Mouse (Mus musculus) small intestine, adult 2 months (tissue): ENCODE data around the gene Cdh7. TPM values are rescaled to one million over a fixed set of nuclear protein-coding genes. Genes with fewer than 3 reads are reported as not detected.

ENCODE experiments used
- H3K27ac ChIP-seq: fragments of 200-500 bp; 2 replicates; pipeline ENCODE4 v1.5.1; 2012; ENCODE audit warnings: low read depth, low read length, control low read depth, inconsistent platforms; ENCODE audit not compliant: insufficient read depth
- H3K27me3 ChIP-seq: fragments of 200-500 bp; 2 replicates; pipeline ENCODE4 v1.6.1; 2012; ENCODE audit warnings: mild to moderate bottlenecking, moderate library complexity, low read length, inconsistent platforms; ENCODE audit not compliant: control insufficient read depth, insufficient read depth
- H3K36me3 ChIP-seq: fragments of 200-500 bp; 2 replicates; pipeline ENCODE4 v1.6.1; 2012; ENCODE audit warnings: mild to moderate bottlenecking, low read length, control low read depth, inconsistent platforms; ENCODE audit not compliant: control insufficient read depth, insufficient read depth
- H3K4me1 ChIP-seq: fragments of 200-500 bp; 2 replicates; pipeline ENCODE4 v1.6.1; 2012; ENCODE audit warnings: low read length, inconsistent platforms, mixed read lengths; ENCODE audit not compliant: control insufficient read depth, insufficient read depth, insufficient read length
- H3K4me3 ChIP-seq: fragments of 200-500 bp; 2 replicates; pipeline ENCODE4 v1.5.1; 2012; ENCODE audit warnings: low read depth, mild to moderate bottlenecking, control low read depth, inconsistent platforms, low read length, moderate library complexity
- CTCF ChIP-seq: fragments of 200-500 bp; IDR thresholded peaks from 2 replicates; pipeline ENCODE4 v1.5.1; 2012; ENCODE audit warnings: low read depth, mild to moderate bottlenecking, control low read depth, inconsistent platforms, low read length, moderate library complexity, mixed read lengths; ENCODE audit not compliant: insufficient replicate concordance, insufficient read length; ENCODE audit errors: extremely low read depth
- POLR2A ChIP-seq: fragments of 200-500 bp; IDR thresholded peaks from 2 replicates; pipeline ENCODE4 v1.6.1; 2012; ENCODE audit warnings: low read depth, mild to moderate bottlenecking, control low read depth, inconsistent platforms, low read length, moderate library complexity
- WGBS: fragments of 180-500 bp; shearing (Covaris S2); methylation state at CpG from one replicate; pipeline ENCODE4 v1.1.7; 2018; 5-methylcytosine and 5-hydroxymethylcytosine counted together
- polyA plus RNA-seq: library from polyadenylated mRNA; depleted of rRNA; stranded (reverse); fragments of >200 nt; gene quantifications from 2 replicates; pipeline ENCODE4 v1.2.3, GENCODE M21; 2012; rRNA removed

Cdh7 gene
- not detected in 2 replicates for polyA plus RNA-seq

DNA sequence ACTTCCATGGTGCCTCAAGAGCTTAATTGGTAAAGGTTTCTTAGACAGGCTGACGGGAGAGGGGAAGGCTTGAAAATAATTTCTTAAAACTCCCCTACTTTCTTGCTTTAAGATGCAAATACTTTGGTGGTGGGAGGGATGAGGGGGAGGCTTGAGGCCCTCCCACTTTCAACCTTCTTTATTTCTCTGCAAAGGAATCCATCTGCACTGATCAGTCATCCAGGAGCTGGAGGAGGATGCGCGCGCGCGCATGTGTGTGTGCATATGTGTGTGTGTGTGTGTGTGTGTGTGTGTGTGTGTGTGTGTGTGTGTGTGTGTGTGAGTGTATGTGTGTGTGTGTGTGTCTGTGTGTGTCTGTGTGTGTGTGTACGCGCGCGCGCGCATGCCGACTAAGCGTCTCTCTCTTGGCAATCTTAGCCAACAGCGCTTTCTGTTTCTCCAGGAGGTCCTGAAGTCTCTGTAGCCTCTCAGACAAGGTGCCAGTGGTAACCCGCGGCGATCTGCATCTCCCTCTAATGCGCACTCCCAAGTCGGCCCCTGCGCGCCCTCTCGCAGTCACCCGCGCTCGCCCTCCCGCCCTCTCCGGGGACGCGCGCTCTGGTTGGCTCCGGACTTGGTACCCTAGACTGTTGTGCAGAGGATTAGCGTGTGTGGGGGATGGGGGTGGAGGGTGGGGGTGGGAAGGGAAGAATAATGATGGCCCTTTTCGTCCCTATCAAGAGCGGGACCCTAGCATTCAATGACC lies at the start of gene Cdh7:
Gene Cdh7, plus strand, starts transcription at position 368 of the 745 bp plus-strand sequence.
- TF ChIP-seq POLR2A (no peak), CTCF (no peak)
- WGBS: 11% methylated on average over 35 of the region's 35 CpGs
- no peak within 1 kb of the TSS for H3K4me3 ChIP-seq
- H3K27me3 ChIP-seq: no peaks in the 10 kb centered on the region
- H3K4me1 ChIP-seq: no peaks in the 10 kb centered on the region
- H3K36me3 ChIP-seq: no peaks in the 10 kb centered on the region
- no peak within 1 kb of the TSS for H3K27ac ChIP-seq

DNA sequence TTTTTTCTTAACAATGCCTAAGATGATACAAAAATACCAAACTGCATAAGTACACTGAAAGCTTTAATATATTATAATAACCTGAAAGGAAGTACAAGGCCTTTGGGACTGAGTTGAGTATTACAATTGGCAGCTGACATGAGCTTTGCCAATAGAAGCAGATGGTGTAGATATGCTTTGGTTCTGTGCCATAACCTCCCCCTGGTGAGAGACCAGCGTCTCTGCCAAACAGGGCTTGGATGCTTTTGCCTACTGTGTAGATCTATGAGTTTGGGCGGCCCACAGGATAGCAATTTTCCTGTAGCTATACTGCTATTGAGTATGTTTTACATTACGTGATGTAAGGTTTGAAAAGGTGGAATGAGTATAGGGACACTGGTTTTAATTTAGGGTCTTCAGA lies 49.6 kb upstream of the Cdh7 start:
- no peak overlapping the region for H3K27ac ChIP-seq

DNA sequence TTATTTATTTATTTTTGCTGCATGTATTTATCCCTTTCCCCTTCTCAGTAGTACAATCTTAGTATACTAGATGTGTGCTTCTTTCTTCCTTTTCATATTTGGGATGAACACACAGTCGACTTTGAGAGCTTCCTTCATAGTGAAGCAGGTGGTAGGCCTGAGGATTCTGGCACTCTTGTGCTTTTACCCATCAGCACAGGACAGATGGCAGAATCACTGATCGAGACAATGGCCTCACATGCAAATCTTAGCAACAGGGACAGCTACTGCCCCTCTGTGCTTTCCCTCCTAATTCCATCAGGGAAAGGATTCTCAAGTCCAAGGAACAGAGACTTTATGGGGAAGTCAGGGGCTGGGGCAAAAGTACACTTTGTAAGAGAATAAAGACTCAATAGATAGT lies 33.7 kb upstream of the Cdh7 start:
- Histone ChIP-seq H3K27ac (no peak overlapping the region), H3K36me3 (no peaks in the 10 kb centered on the region), H3K4me1 (no peaks in the 10 kb centered on the region), H3K27me3 (no peaks in the 10 kb centered on the region), H3K4me3 (no peak overlapping the region)
- 66% methylated on average over 2 of the region's 2 CpGs for WGBS
- TF ChIP-seq CTCF (no peak), POLR2A (no peak)

More for the DNA sequence above, 49.6 kb upstream of the Cdh7 start:
- WGBS: 81% methylated on average over 3 of the region's 3 CpGs
- Histone ChIP-seq H3K36me3 (no peaks in the 10 kb centered on the region), H3K4me3 (no peak overlapping the region), H3K4me1 (no peaks in the 10 kb centered on the region), H3K27me3 (no peaks in the 10 kb centered on the region)
- no peak for TF ChIP-seq CTCF

DNA sequence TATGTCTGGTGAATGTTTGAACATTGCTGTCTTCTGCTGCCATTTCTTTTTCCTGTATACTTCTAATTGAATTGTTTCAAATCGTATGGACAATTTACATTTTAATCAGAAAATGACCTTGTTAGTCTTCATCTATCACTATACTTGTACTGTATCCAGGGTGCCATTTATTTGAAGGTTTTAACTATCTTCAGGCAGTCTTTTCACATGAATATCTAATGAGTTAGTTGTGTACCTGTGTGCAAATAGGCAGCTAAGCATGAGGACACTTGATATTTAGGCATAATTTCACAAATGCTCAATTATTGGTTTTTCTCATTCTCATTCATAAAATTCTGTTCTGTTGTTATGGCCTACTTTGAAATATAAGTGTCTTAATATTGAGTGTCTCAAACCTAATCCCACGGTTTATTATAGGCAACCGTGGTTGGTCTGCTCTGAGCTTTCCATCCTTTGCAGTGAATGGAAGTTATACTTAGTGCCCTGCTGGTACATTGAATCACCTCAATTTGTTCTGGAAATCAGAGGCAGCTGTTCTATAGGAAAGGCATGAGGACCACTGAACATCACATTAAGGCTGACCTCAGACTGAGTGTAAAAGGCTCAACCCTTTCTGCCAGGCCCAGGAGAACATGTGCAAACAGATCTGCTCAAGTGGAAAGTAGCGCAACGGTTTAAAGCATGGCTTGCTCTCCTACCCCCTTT lies 10.4 kb upstream of the Cdh7 start:
- 79% methylated on average over 5 of the region's 5 CpGs for WGBS
- H3K4me3 ChIP-seq: no peak overlapping the region
- no peaks in the 10 kb centered on the region for H3K27me3 ChIP-seq
- no peak overlapping the region for H3K27ac ChIP-seq
- TF ChIP-seq POLR2A (no peak), CTCF (no peak)
- H3K36me3 ChIP-seq: no peaks in the 10 kb centered on the region
- no peaks in the 10 kb centered on the region for H3K4me1 ChIP-seq

DNA sequence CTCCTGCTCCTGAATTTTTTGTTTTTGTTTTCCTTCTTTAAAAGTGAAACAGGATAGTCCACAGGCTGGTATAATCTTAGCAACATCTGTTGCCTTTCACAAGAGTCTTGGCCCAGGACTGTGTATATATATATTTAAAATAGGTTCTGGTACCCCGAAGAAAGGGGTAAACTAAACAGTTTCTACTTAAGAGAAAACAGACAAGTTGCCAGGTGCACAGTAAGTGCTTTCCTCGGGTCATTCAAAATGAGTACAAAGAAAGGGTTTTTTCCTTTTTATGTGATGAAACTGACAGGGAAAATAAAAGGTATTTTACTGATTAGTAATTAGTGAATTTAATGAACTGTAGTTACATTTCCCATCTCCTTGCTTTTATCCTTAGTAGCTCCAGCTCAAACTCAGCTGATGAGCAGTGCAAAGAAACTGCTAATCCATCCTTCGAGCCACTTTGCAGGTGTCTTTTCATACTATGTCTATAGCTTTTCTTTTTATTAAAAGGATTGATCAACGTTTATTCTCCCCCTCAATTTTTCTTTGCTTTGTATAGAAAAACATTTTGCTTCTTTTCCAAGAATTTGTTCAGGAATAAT lies 9.7 kb upstream of the Cdh7 start:
- no peaks in the 10 kb centered on the region for H3K4me1 ChIP-seq
- no peak overlapping the region for H3K4me3 ChIP-seq
- H3K27me3 ChIP-seq: no peaks in the 10 kb centered on the region
- no peaks in the 10 kb centered on the region for H3K36me3 ChIP-seq
- H3K27ac ChIP-seq: no peak overlapping the region
- WGBS: 60% methylated on average over 4 of the region's 4 CpGs
- no peak for TF ChIP-seq CTCF
- no peak for TF ChIP-seq POLR2A

DNA sequence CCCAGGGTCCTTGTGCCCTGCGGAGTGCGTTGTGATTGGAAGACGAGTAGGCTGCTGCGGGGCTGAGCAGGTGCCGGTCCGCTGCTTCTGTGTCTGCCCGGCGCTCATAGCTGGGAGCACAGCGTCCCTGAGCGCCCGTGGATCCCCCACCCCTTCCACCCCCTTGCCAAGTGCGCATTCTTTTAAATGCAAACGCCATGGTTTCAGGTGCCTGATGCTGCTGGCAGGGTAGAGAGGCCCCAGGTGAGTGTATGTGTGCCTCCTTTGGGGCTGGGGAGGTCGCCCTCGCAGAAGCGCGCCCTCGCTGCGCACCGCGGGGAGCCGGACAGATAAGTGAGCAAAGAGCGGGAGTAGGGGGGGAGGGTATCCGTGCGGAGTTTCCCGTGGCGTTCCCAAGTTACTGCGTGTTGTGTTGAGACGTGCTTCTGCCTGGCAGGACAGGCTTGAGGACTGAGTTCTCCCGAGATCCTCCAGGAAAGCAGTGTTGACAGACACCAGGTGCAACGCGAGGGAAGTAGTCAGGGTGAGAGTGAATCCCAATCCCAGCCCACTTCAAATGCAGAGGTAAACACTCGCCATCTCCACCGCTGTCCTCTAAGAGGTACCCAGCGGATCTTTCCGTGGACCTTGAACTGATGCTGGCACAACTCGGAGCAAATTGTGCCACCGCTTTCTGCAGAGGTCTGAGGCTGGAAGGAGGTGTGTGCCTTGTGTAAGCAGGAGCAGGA lies 742 bp downstream of the Cdh7 start:
- TF ChIP-seq POLR2A (no peak), CTCF (no peak)
- Histone ChIP-seq H3K36me3 (no peaks in the 10 kb centered on the region), H3K27me3 (no peaks in the 10 kb centered on the region), H3K4me3 (no peak overlapping the region), H3K4me1 (no peaks in the 10 kb centered on the region), H3K27ac (no peak overlapping the region)
- WGBS: 7% methylated on average over 38 of the region's 38 CpGs

DNA sequence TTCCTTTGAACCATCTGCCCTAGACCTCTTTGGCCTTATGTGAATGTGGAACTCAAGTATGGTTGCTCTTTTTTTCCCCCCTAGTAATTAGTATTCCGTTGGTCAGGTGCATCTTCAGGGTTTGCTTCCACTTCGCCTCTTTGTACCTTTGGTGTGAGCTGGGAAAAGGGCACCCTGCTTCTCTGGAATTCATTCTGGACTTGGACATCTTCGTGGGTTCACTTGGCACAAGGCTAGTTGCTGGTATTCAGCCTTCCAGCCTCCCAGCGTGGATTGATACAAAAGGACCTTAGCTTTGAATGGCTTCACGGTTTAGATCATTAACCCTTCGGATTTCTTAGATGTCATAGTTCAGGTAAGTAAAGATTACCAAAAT lies 1.3 kb downstream of the Cdh7 start:
- Histone ChIP-seq H3K27ac (no peak overlapping the region), H3K36me3 (no peaks in the 10 kb centered on the region), H3K4me1 (no peaks in the 10 kb centered on the region), H3K4me3 (no peak overlapping the region), H3K27me3 (no peaks in the 10 kb centered on the region)
- TF ChIP-seq CTCF (no peak), POLR2A (no peak)
- 29% methylated on average over 6 of the region's 6 CpGs for WGBS
